Mouse (Mus musculus) liver, embryonic 16.5 days (tissue): Measurements from ENCODE around the gene Vsig10l. TPM values are rescaled to one million over a fixed set of nuclear protein-coding genes. Genes with fewer than 3 reads are reported as not detected.

Experiments used
- ATAC-seq: fragments of 200-750 bp; cut with Nextera tagmentation; 2 replicates; pipeline ENCODE4 v1.8.0; 2017; ENCODE audit warnings: low read depth, mild to moderate bottlenecking, moderate number of reproducible peaks, moderate library complexity
- H3K27ac ChIP-seq: fragments of 300-500 bp; sonication (generic); 2 replicates; pipeline ENCODE4 v1.5.1; 2014; ENCODE audit warnings: mild to moderate bottlenecking, low read length
- H3K27me3 ChIP-seq: fragments of 300-500 bp; sonication (generic); 2 replicates; pipeline ENCODE4 v1.6.1; 2014; ENCODE audit warnings: low read depth, low read length, mixed read lengths; ENCODE audit not compliant: control insufficient read depth, insufficient read depth
- H3K36me3 ChIP-seq: fragments of 300-500 bp; sonication (generic); 2 replicates; pipeline ENCODE4 v1.6.1; 2014; ENCODE audit warnings: mild to moderate bottlenecking; ENCODE audit not compliant: control insufficient read depth, insufficient read depth
- H3K4me1 ChIP-seq: fragments of 300-500 bp; sonication (generic); 2 replicates; pipeline ENCODE4 v1.6.1; 2014; ENCODE audit warnings: low read depth, low read length, mixed read lengths; ENCODE audit not compliant: control insufficient read depth
- H3K4me2 ChIP-seq: fragments of 300-500 bp; sonication (generic); 2 replicates; pipeline ENCODE4 v1.6.1; 2014; ENCODE audit warnings: low read depth, low read length, mixed read lengths
- H3K4me3 ChIP-seq: fragments of 300-500 bp; sonication (generic); 2 replicates; pipeline ENCODE4 v1.5.1; 2014; ENCODE audit warnings: low read depth, mild to moderate bottlenecking, low read length
- H3K9ac ChIP-seq: fragments of 300-500 bp; sonication (generic); 2 replicates; pipeline ENCODE4 v1.6.1; 2014; ENCODE audit warnings: low read depth, low read length
- H3K9me3 ChIP-seq: fragments of 300-500 bp; sonication (generic); replicated peaks from 2 replicates; pipeline ENCODE4 v1.6.1; 2016; ENCODE audit warnings: low read length; ENCODE audit not compliant: control insufficient read depth
- WGBS: fragments of 180-500 bp; shearing (Covaris S2); extraction: QIAGEN DNeasy Blood & Tissue Kit; methylation state at CpG from one replicate; pipeline ENCODE4 v1.1.7; 2014; ENCODE audit not compliant: insufficient replicate concordance; 5-methylcytosine and 5-hydroxymethylcytosine counted together
- polyA plus RNA-seq: library from polyadenylated mRNA; unstranded; fragments of >200 nt; fragmentation: Nextera tagmentation; extraction: Ambion mirVana; gene quantifications from 2 replicates; pipeline ENCODE4 v1.2.1, GENCODE M21; 2015

The Vsig10l gene
- polyA plus RNA-seq, 1 experiment from 2014 or later, result 1.3 TPM

DNA sequence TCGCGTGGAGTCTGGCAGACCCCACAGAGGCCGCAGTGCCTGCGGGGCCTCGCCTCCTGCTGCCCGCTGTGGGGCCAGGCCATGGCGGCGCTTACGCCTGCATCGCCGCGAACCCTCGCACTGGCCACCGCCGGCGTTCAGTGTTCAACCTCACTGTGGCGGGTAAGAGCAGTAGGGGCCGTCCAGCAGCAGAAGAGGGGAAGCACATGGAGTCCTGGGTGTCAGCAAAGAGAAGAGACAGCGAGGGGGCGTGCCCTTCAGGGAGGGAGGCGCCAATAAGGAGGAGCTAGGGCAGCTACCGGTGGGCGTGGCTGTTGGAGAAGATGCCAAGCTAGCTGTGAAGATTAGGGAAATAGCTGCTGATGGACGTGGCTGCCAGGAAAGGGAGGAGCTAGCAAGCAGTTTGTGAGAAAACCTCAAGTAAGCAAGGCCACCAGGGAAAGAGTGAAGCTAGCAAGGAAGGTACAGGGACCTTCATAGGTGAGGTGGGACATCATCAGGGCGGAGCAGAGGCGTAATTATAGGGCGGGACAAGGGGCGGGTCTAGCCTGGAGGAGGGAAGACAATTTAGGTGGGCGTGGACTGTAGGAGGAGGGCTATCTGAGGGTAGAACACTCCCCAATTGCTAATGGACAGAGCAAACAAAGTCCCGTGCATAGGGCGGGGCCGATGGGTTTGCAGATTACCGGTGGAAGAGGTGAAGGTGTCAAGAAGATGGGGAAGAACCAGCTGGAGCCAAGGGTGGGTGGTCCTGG lies 2.6 kb downstream of the Vsig10l start:
- WGBS, result 0% methylated on average over 33 of the region's 33 CpGs
- ATAC-seq, result peak; percentile 89
- no peaks in the 10 kb centered on the region for H3K9me3 ChIP-seq
- H3K27ac ChIP-seq, result 0 out of 2 replicates have a peak overlapping the region, but pooled peaks have one; percentile 12
- no peaks in the 10 kb centered on the region for H3K36me3 ChIP-seq
- H3K4me2 ChIP-seq, result peak overlapping the region; percentile 81
- H3K27me3 ChIP-seq, result no peaks in the 10 kb centered on the region
- H3K4me1 ChIP-seq, result peaks cover 19% of the 10 kb centered on the region
- H3K4me3 ChIP-seq, result peak overlapping the region; percentile 52
- H3K9ac ChIP-seq, result peak overlapping the region; percentile 58; the same call in 1 of the 2 replicates

- under 1% methylated on average over 33 of the region's 33 CpGs for WGBS
- peak overlapping the region; percentile 81 for H3K4me2 ChIP-seq
- H3K4me3 ChIP-seq, result peak overlapping the region; percentile 52
- H3K9ac ChIP-seq, result peak overlapping the region; percentile 45
- ATAC-seq, result peak; percentile 53
- H3K27me3 ChIP-seq, result no peaks in the 10 kb centered on the region
- H3K4me1 ChIP-seq, result peaks cover 19% of the 10 kb centered on the region
- H3K9me3 ChIP-seq, result no peaks in the 10 kb centered on the region
- no peak overlapping the region for H3K27ac ChIP-seq
- H3K36me3 ChIP-seq, result no peaks in the 10 kb centered on the region
Observed at GRCm38 (mm10) chr7:43466099-43466694, 3.2 kb downstream of the Vsig10l start.

DNA sequence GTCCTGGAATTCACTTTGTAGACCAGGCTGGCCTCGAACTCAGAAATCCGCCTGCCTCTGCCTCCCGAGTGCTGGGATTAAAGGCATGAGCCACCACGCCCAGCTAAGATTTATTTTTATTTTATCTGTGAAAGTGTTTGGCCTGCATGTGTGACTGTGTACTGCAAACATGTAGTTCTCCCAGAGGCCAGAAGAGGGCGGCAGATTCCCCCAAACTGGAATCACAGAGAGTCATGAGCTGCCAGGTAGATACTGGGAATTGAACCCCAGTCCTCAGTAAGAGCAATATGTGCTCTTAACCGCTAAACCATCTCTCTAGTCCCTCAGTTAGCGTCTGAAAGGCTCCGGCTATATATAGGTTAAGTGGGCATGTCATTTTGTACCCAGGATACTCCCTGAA lies 7.4 kb downstream of the Vsig10l start:
- Histone ChIP-seq H3K9ac (no peak overlapping the region), H3K4me1 (peaks cover 9% of the 10 kb centered on the region), H3K4me3 (no peak overlapping the region), H3K4me2 (no peak overlapping the region), H3K27ac (no peak overlapping the region), H3K27me3 (peaks cover under 1% of the 10 kb centered on the region), H3K9me3 (no peaks in the 10 kb centered on the region), H3K36me3 (no peaks in the 10 kb centered on the region)
- ATAC-seq, result no peak
- WGBS, result 35% methylated on average over 8 of the region's 8 CpGs

DNA sequence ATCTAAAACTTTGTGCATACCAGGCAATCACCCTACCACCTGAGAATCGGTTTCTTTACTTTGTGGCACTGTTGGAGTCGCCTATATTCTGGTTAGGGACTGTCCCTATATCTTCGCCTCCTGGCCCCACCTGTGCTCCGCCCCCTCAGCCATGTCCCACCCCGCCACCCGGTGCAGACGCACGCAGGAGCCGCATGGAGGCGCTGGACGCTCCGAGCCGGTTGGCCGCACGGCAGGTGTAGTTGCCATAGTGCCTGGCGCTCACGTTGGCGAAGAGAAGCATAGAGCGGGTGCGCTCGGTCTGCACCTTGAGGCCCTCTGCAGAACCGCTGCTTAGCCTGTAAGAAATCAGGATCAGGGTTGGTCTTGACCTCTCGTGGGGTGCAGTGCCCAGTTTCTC lies 12.8 kb downstream of the Vsig10l start:
- H3K4me2 ChIP-seq, result no peak overlapping the region
- 7% methylated on average over 23 of the region's 23 CpGs for WGBS
- no peaks in the 10 kb centered on the region for H3K4me1 ChIP-seq
- no peak overlapping the region for H3K9ac ChIP-seq
- ATAC-seq, result no peak
- H3K36me3 ChIP-seq, result no peaks in the 10 kb centered on the region
- no peaks in the 10 kb centered on the region for H3K9me3 ChIP-seq
- no peak overlapping the region for H3K4me3 ChIP-seq
- H3K27me3 ChIP-seq, result peaks cover 27% of the 10 kb centered on the region
- H3K27ac ChIP-seq, result no peak overlapping the region

DNA sequence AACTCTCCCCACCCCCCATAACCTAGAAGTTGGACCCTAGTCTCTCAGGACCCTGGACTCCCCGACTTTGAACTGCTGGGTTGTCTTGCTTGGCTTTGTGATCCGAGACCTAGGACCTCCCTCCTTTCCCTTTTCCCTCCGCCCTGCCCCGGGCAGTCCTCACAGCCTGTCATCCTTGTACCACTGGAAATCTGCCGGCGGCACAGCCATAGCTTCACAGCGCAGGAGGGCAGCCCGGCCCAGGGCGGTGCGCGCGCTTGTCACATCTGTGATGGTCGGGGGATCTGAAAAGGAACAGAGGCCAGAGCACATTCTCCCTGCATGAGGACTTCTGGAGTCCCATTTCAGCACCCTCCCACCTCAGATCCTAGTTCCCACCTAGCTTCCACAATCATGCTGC lies 13.4 kb downstream of the Vsig10l start:
- no peak for ATAC-seq
- Histone ChIP-seq H3K36me3 (no peaks in the 10 kb centered on the region), H3K9ac (no peak overlapping the region), H3K27ac (no peak overlapping the region), H3K4me2 (no peak overlapping the region), H3K9me3 (no peaks in the 10 kb centered on the region), H3K4me3 (no peak overlapping the region), H3K27me3 (peaks cover 27% of the 10 kb centered on the region), H3K4me1 (no peaks in the 10 kb centered on the region)
- 8% methylated on average over 13 of the region's 13 CpGs for WGBS

DNA sequence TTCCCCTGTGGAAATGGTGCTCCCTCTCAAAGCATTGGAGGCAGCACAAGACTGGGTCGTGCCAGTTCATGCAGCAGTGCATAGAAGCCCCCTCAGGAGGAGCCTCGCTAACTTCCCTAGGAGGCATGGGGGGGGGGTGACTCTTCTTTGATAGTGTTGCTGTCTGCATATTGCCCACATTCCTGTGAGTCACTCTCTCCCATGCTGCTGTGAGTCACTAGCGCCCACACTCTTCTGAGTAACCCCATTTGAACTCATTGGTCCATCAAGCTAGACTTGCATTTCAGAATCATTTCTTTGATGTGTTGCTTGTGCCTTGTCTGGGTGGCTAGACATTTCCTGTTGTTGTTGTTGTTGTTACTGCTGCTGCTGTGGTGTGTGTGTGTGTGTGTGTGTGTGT lies 18.2 kb downstream of the Vsig10l start:
- Histone ChIP-seq H3K4me1 (no peaks in the 10 kb centered on the region), H3K27me3 (peaks cover 19% of the 10 kb centered on the region), H3K27ac (no peak overlapping the region), H3K4me2 (no peak overlapping the region), H3K36me3 (no peaks in the 10 kb centered on the region), H3K9me3 (no peaks in the 10 kb centered on the region), H3K9ac (no peak overlapping the region), H3K4me3 (no peak overlapping the region)
- ATAC-seq, result no peak
- WGBS, result 37% methylated on average over 3 of the region's 3 CpGs

GRCm38 (mm10) chr7:43482090-43482716 lies 19.3 kb downstream of the Vsig10l start:
- no peak for ATAC-seq
- H3K9ac ChIP-seq, result no peak overlapping the region
- H3K27me3 ChIP-seq, result peaks cover 8% of the 10 kb centered on the region
- no peaks in the 10 kb centered on the region for H3K36me3 ChIP-seq
- H3K4me3 ChIP-seq, result no peak overlapping the region
- no peak overlapping the region for H3K27ac ChIP-seq
- no peaks in the 10 kb centered on the region for H3K9me3 ChIP-seq
- 51% methylated on average over 8 of the region's 8 CpGs for WGBS
- H3K4me2 ChIP-seq, result no peak overlapping the region
- no peaks in the 10 kb centered on the region for H3K4me1 ChIP-seq

- no peak for ATAC-seq
- H3K4me3 ChIP-seq, result no peak overlapping the region
- H3K27me3 ChIP-seq, result 0 out of 2 replicates have a peak, but pooled peaks cover under 1% of the 10 kb centered on the region
- no peaks in the 10 kb centered on the region for H3K4me1 ChIP-seq
- no peak overlapping the region for H3K9ac ChIP-seq
- no peak overlapping the region for H3K4me2 ChIP-seq
- H3K9me3 ChIP-seq, result no peaks in the 10 kb centered on the region
- H3K36me3 ChIP-seq, result no peaks in the 10 kb centered on the region
- no peak overlapping the region for H3K27ac ChIP-seq
- WGBS, result 7% methylated on average over 10 of the region's 10 CpGs
Observed at GRCm38 (mm10) chr7:43483236-43483635, 20.3 kb downstream of the Vsig10l start.

- ATAC-seq, result no peak
- Histone ChIP-seq H3K27me3 (peaks cover 27% of the 10 kb centered on the region), H3K36me3 (no peaks in the 10 kb centered on the region), H3K4me2 (no peak overlapping the region), H3K4me3 (no peak overlapping the region), H3K9ac (no peak overlapping the region), H3K4me1 (no peaks in the 10 kb centered on the region), H3K27ac (no peak overlapping the region), H3K9me3 (no peaks in the 10 kb centered on the region)
- WGBS, result 26% methylated on average over 5 of the region's 5 CpGs
Observed at GRCm38 (mm10) chr7:43488646-43489045, 25.7 kb downstream of the Vsig10l start.
